Mouse (Mus musculus) testis, adult 10 weeks (tissue): ENCODE measurements around the gene Xlr4b. TPM values are rescaled to one million over a fixed set of nuclear protein-coding genes. Genes with fewer than 3 reads are reported as not detected.

Experiments used
- polyA plus RNA-seq: library from polyadenylated mRNA; stranded (reverse); fragments of 350-450 nt; fragmentation: Illumina TruSeq; extraction: RNeasy Lipid Tissue Mini Kit (QIAGEN cat#74804); gene quantifications from one replicate; pipeline ENCODE4 v1.2.3, GENCODE M21; 2014; ENCODE audit warnings: low read depth, low replicate concordance

Xlr4b gene
- polyA plus RNA-seq: 10.5 TPM

GRCm38 (mm10) chrX:73213819-73214564, at the start of gene Xlr4b:
Gene Xlr4b (plus strand): TSS chrX:73214333.

GRCm38 (mm10) chrX:73176889-73177288, 37.2 kb upstream of the Xlr4b start, which contains the start of gene Spin2d:
Gene Spin2d (minus strand): TSS chrX:73176989.

GRCm38 (mm10) chrX:73191934-73192333, 22.2 kb upstream of the Xlr4b start, which contains the start of gene Xlr3b:
Gene Xlr3b (plus strand): TSS chrX:73192207.

GRCm38 (mm10) chrX:73227914-73228605, 13.9 kb downstream of the Xlr4b start, which contains the start of gene F8a:
Gene F8a (plus strand): TSS chrX:73228291.

GRCm38 (mm10) chrX:73242821-73243325, 28.7 kb downstream of the Xlr4b start, which contains the start of gene Xlr4c:
Gene Xlr4c (minus strand): TSS chrX:73243130.

GRCm38 (mm10) chrX:73265270-73265669, 51.1 kb downstream of the Xlr4b start, which contains the start of gene Xlr3c:
Gene Xlr3c (minus strand): TSS chrX:73265390.

Other genes starting within 250 kb of the Xlr4b start
- 15.4 TPM for gene Zfp185, start 227.0 kb upstream of the Xlr4b start, polyA plus RNA-seq
- 1.9 TPM for gene Pnma5, start 177.2 kb upstream of the Xlr4b start, polyA plus RNA-seq
- 0.11 TPM for gene Pnma3, start 149.5 kb upstream of the Xlr4b start, polyA plus RNA-seq
- gene Xlr4a, start 131.9 kb upstream of the Xlr4b start, polyA plus RNA-seq: 14.1 TPM
- gene Xlr3a, start 117.2 kb upstream of the Xlr4b start, polyA plus RNA-seq: 2.9 TPM
- gene Gm14685, start 97.3 kb upstream of the Xlr4b start, polyA plus RNA-seq: not detected
- 11.0 TPM for gene Xlr5b, start 65.5 kb upstream of the Xlr4b start, polyA plus RNA-seq
- 0.21 TPM for gene DXBay18, start 64.9 kb upstream of the Xlr4b start, polyA plus RNA-seq
- 0.87 TPM for gene Spin2d, start 37.3 kb upstream of the Xlr4b start, polyA plus RNA-seq
- 3.6 TPM for gene Xlr3b, start 22.1 kb upstream of the Xlr4b start, polyA plus RNA-seq
- 1.8 TPM for gene F8a, start 14.0 kb downstream of the Xlr4b start, polyA plus RNA-seq
- gene Xlr4c, start 28.8 kb downstream of the Xlr4b start, polyA plus RNA-seq: 12.6 TPM
- gene Xlr3c, start 51.1 kb downstream of the Xlr4b start, polyA plus RNA-seq: 7.0 TPM
- gene Xlr5a, start 78.6 kb downstream of the Xlr4b start, polyA plus RNA-seq: 10.8 TPM
- 11.1 TPM for gene Xlr5c, start 78.6 kb downstream of the Xlr4b start, polyA plus RNA-seq
- gene Gm45015, start 122.5 kb downstream of the Xlr4b start, polyA plus RNA-seq: not detected
- 12.5 TPM for gene Zfp275, start 128.3 kb downstream of the Xlr4b start, polyA plus RNA-seq
- gene Gm18336, start 184.4 kb downstream of the Xlr4b start, polyA plus RNA-seq: 0.17 TPM
- gene Zfp92, start 196.8 kb downstream of the Xlr4b start, polyA plus RNA-seq: 0.18 TPM
- gene Trex2, start 221.0 kb downstream of the Xlr4b start, polyA plus RNA-seq: not detected
- gene Haus7, start 244.7 kb downstream of the Xlr4b start, polyA plus RNA-seq: 20.2 TPM